Mouse (Mus musculus) embryonic fibroblast, embryonic 13.5 days (primary cell): ENCODE data around the gene Naa40. TPM values are rescaled to one million over a fixed set of nuclear protein-coding genes. Genes with fewer than 3 reads are reported as not detected.

Experiments used
- H3K27ac ChIP-seq: 2 replicates; pipeline ENCODE4 v1.5.1; 2012; ENCODE audit warnings: low read length, control low read depth, inconsistent platforms; ENCODE audit not compliant: insufficient read depth
- H3K4me1 ChIP-seq: 2 replicates; pipeline ENCODE4 v1.6.1; 2011; ENCODE audit warnings: low read length; ENCODE audit not compliant: control insufficient read depth, insufficient read depth
- H3K4me3 ChIP-seq: 2 replicates; pipeline ENCODE4 v1.5.1; 2011; ENCODE audit warnings: mild to moderate bottlenecking, control low read depth, low read length; ENCODE audit not compliant: insufficient read depth
- CTCF ChIP-seq: IDR thresholded peaks from 2 replicates; pipeline ENCODE4 v1.5.1; 2011; ENCODE audit warnings: mild to moderate bottlenecking, control low read depth, low read length, moderate library complexity, borderline replicate concordance; ENCODE audit not compliant: insufficient read depth
- POLR2A ChIP-seq: IDR thresholded peaks from 2 replicates; pipeline ENCODE4 v1.6.1; 2011; ENCODE audit warnings: low read depth, mild to moderate bottlenecking, control low read depth, low read length, moderate library complexity
- polyA plus RNA-seq: library from polyadenylated mRNA; stranded (reverse); fragments of >200 nt; gene quantifications from 2 replicates; pipeline ENCODE4 v1.2.4, GENCODE M21; 2011; ENCODE audit warnings: low read depth; ENCODE audit not compliant: missing spikeins, insufficient read length

The Naa40 gene
- polyA plus RNA-seq, 1 experiment = 24.8 TPM

DNA sequence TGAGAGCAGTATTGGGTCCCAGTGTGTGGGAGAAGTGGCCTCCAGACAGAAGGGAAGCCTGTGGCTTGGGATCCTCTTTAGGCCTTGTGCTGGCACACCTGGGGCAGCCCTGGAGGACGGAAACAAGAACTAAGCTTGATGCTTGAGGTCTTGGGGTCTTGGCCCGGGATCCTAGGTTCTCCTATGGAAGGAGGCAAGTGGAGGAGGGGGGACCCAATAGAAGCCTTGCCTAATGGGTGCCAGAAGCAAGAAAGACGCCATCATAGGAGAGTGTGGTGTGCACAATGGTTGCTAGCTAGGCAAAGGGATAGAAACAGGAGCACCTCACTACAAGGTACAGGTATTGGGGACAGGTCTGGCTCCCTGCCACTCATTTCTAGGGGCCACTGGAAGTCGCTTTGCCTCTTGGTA is 25.4 kb upstream of the Naa40 start:
- TF ChIP-seq POLR2A = no peak
- H3K27ac ChIP-seq = no peak overlapping the region
- no peak overlapping the region for H3K4me3 ChIP-seq
- H3K4me1 ChIP-seq = 0 out of 2 replicates have a peak, but pooled peaks cover 3% of the 10 kb centered on the region

DNA sequence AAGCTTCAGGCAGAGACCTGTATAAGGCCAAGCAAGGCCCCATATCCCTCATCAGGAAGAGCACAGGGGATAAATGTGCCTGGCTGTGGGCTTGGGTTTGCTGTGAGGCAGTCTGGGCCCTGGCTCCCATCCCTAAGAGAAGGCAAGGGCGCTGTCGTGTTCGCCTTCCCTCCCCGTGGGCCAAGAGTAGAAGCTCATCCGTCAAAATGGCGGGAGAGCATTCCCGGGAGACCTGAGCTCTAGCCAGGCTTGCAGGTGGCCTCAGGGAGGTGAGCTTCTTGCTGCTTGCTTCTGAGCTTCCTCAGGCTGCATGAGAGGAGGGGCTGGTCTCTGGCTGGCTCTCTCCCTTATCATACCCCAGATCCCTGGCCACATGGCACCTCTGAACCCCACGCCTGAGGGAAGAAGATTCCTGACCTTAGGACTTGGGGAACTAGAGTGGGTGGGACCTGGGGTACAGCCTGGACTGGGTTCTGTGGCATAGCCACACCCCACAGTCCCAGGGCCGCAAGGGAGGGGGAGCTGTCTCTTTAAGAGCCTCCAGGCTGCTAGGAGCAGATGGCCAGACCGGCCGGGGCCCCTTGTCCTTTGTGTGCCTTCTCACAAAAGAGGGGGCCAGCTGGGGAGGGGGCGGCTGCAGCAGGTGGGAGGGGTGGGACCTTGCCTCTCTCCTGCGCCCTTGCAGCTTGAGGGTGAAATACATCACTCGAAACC is 24.7 kb upstream of the Naa40 start:
- 0 out of 2 replicates have a peak, but pooled peaks cover 3% of the 10 kb centered on the region for H3K4me1 ChIP-seq
- H3K4me3 ChIP-seq = no peak overlapping the region
- H3K27ac ChIP-seq = no peak overlapping the region
- TF ChIP-seq CTCF (no peak), POLR2A (no peak)

DNA sequence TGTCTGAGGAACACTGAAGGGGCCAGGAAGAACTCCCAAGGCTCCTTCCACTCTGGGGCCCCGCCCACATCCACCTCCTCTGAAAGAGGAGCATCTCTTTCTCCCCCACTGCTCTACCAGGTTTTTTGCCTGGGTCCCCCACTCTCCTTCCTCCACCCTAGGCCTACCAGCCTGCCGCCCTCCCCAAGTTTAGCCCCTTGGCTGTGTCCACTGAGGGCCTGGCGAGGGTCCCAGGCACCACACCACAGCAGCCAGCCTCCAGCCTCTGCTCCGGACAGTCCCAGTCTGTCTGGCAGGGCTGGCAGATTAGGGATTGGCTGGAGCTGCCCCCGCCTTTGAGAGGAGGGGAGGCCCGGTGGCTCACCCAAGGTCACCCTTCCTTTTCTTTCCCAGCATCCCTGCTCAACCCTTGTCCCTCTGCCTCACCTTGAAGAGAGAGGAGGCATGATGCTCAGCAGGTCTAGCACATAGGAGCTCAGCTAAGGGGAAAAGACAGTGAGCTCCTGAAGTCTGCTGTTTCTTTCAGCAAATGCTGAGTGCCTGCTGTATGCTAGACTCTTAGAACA is 23.9 kb upstream of the Naa40 start:
- Histone ChIP-seq H3K4me3 (no peak overlapping the region), H3K27ac (no peak overlapping the region), H3K4me1 (0 out of 2 replicates have a peak, but pooled peaks cover 3% of the 10 kb centered on the region)
- no peak for TF ChIP-seq POLR2A
- TF ChIP-seq CTCF = no peak

DNA sequence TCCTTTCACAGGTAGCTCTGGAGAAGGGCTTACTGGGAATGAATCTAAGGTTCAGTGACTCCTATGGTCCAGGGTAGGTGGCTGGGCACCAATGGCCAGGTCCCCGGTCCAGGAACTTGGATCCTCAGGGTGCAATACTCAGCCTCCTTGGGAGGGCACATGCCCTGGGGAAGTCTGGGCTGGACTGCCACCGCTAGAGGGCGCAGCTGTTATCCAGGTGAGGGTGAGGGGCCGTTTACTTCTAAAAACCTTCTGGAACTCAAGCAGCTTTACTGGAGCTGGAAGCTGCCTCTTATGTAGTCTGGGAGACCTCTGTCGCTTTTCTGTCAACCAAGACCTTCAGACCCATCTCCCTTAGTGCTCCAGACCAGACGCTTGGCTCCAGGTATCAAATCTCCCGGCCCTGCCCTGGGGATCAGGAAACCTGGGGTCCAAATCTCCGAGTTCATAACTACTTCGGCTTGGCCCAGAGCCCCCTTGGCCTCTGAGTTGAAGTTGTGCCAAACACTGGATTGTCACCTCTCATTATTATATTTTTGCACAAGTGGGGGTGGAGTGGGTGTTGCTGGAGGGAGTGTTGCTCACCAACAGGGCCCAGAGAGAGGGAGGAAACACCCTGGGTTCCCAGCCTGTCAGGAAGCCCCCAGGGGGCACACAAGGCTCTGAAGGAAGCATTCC is 23.2 kb upstream of the Naa40 start:
- no peak overlapping the region for H3K27ac ChIP-seq
- H3K4me1 ChIP-seq = 0 out of 2 replicates have a peak, but pooled peaks cover 3% of the 10 kb centered on the region
- H3K4me3 ChIP-seq = no peak overlapping the region
- TF ChIP-seq POLR2A (no peak), CTCF (peak; percentile 93)

DNA sequence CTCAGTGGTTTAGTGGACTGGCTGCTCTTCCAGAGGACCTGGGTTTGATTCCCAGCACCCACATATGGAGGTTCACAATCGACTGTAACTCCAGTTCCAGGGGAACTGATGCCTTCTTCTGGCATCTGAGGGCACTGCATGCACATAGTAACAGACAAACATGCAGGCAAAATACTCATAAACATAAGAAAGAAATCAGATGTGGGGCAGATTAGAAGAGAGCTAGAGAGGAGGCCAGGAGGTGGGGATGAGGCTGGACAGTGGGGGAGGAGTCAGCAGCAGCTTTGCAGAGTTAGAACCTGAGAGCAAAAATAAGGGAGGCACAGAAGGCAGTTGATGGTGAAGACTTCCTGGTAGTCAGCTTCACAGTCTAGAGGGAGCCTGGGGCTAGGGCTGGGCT is 21.6 kb upstream of the Naa40 start:
- no peak overlapping the region for H3K27ac ChIP-seq
- TF ChIP-seq POLR2A = no peak
- TF ChIP-seq CTCF = no peak
- H3K4me3 ChIP-seq = no peak overlapping the region
- 0 out of 2 replicates have a peak, but pooled peaks cover 3% of the 10 kb centered on the region for H3K4me1 ChIP-seq

DNA sequence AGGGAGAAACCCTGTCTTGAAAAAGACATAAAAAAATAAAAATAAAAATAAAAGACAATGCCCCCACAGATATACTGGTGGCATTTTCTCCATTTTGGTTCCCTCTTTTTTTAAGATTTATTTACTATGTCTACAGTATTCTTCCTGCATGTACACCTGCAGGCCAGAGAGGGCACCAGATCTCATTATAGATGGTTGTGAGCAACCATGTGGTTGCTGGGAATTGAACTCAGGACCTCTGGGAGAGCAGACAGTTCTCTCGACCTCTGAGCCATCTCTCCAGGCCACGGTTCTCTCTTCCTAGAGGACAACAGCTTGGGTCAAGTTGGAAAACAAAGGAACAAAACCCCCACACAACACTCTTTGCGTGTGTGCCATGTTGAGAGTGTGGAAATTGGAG is 21.0 kb upstream of the Naa40 start:
- no peak for TF ChIP-seq POLR2A
- TF ChIP-seq CTCF = no peak
- H3K4me3 ChIP-seq = no peak overlapping the region
- 0 out of 2 replicates have a peak, but pooled peaks cover 3% of the 10 kb centered on the region for H3K4me1 ChIP-seq
- H3K27ac ChIP-seq = no peak overlapping the region

DNA sequence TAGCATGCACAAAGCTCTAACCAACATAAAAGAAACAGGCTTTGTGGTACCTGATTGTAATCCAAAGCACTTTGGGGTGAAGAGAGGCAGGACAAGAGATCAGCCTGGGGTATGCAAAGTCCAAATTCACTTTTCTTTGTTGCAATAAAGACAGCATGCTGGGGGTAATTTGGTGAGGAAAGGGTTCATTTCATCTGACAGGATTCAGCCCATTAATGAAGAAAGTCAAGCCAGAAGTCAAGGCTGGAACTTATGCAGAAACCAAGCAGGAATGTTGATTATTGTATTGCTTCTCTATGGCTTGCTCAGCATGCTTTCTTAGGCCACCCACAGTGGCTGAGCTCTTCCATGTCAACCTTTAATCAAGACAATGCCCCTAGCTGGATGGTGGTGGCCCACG is 20.5 kb upstream of the Naa40 start:
- no peak overlapping the region for H3K4me3 ChIP-seq
- H3K4me1 ChIP-seq = 0 out of 2 replicates have a peak, but pooled peaks cover 3% of the 10 kb centered on the region
- H3K27ac ChIP-seq = no peak overlapping the region
- TF ChIP-seq CTCF (no peak), POLR2A (no peak)

DNA sequence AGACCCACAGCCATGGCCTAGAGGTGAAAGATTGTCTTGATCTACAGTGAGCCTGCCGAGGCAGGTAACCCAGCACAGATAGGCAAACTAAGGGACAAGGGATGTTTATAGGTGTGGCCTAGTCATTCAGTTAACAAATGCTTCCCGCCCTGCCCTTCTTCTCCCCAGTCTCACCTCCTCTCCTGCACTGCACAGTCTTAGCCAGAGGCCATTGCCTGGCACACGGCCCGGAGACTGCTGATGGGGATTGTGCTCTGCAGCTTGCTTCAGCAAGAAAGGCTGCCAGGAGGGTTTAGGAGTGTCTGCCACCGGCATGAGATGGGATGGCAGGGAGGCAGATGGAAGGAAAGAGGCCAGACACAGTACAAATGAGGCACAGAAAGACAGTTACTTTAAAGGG is 16.9 kb upstream of the Naa40 start:
- no peak overlapping the region for H3K27ac ChIP-seq
- H3K4me3 ChIP-seq = no peak overlapping the region
- H3K4me1 ChIP-seq = no peaks in the 10 kb centered on the region
- TF ChIP-seq POLR2A (no peak), CTCF (no peak)

DNA sequence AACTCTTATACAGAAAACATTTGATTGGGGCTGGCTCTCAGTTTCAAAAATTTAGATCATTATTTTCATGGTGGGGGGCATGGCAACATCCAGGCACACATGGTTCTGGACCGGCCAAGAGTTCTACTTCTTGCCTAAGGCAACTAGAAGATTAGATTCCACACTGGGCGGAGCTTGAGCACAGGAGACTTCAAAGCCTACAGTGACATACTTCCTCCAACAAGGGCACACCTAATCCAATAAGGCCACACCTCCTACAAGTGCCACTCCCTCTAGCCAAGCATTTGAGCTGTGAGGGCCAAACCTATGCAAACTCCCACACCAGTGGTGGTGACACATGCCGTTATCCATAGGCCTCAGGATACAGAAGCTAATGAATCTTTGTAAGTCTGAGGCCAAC is 5.0 kb upstream of the Naa40 start:
- TF ChIP-seq CTCF (no peak), POLR2A (no peak)
- Histone ChIP-seq H3K4me1 (no peaks in the 10 kb centered on the region), H3K4me3 (no peak overlapping the region), H3K27ac (no peak overlapping the region)

DNA sequence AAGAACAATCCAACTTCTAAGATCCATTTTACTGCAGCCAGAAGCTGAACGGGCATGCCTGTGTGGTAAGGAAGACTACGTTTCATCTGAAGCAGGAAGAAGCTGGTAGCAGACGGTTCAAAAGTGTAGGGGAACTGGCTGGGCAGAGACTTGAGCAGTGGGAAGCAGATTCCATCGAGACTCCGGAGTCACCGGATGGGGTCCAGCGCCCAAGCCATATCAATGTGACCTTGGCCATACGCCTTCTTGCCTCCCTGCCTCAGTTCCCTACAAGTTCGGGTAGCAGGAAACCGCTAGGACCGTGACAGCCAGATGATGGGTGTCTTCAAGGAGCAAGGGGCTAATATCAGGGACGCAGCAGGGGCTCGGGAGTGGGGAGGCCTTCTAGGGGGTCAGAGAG is 692 bp downstream of the Naa40 start:
- Histone ChIP-seq H3K4me1 (no peaks in the 10 kb centered on the region), H3K4me3 (peak overlapping the region; percentile 76), H3K27ac (no peak overlapping the region)
- no peak for TF ChIP-seq CTCF
- TF ChIP-seq POLR2A = no peak
